Mouse (Mus musculus) liver, embryonic 14.5 days (tissue): Measurements from ENCODE around the gene Glt8d2.

Experiments used
- CTCF ChIP-seq: IDR thresholded peaks from 2 replicates; pipeline ENCODE4 v1.5.1; 2016; ENCODE audit warnings: antibody characterized with exemption, low read depth, control low read depth
- EP300 ChIP-seq: IDR thresholded peaks from 2 replicates; pipeline ENCODE4 v1.6.1; 2016; ENCODE audit warnings: antibody characterized with exemption, low read depth

DNA sequence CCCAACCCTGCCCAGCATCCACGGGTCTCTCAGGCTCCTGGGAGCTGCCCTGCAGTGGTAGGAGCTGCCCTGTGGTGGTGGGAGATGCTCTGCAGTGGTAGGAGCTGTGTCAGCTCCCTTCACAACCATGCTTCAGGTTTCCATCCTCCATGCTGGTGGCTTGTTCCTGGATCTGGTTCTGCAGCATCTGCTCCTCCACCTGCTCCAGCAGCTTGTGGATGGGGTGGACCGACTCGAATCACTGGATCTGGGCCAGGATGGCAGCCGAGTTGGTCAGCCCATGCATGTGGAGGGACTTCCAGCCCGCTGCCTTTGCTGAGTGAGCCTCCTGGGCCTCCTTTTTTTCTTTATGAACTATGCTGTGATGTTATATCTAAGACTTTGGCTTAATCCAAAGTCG is 13.5 kb downstream of the Glt8d2 start:
- TF ChIP-seq CTCF (no peak), EP300 (no peak)
